Mouse (Mus musculus): ENCODE measurements at regions not wholly inside any gene's neighbourhood (a gene's known extent, or its start where the extent isn't known, plus 50 kb on each side); places are given as distances from the start of the nearest gene placed in this dataset.

GRCm38 (mm10) chr12:6211266-6211665 is 835.8 kb upstream of the Klhl29 start:
- DNase-seq (ENCODE audit: low spot score in 2 of 2), result no peak

- no peak for DNase-seq (ENCODE audit: low spot score in 2 of 2)
Observed at GRCm38 (mm10) chr12:6189232-6189631, 813.8 kb upstream of the Klhl29 start.

- DNase-seq (ENCODE audit: low spot score in 2 of 2), result no peak
Observed at GRCm38 (mm10) chr12:6168795-6169194, 793.3 kb upstream of the Klhl29 start.

GRCm38 (mm10) chr12:6154287-6154686 is 778.8 kb upstream of the Klhl29 start:
- DNase-seq (ENCODE audit: low spot score in 2 of 2), result no peak

GRCm38 (mm10) chr12:6151476-6151875 is 776.0 kb upstream of the Klhl29 start:
- DNase-seq (ENCODE audit: low spot score in 2 of 2), result no peak

- DNase-seq (ENCODE audit: low spot score in 2 of 2), result no peak
Observed at GRCm38 (mm10) chr12:6132451-6132850, 757.0 kb upstream of the Klhl29 start.

- no peak for DNase-seq (ENCODE audit: low spot score in 2 of 2)
Observed at GRCm38 (mm10) chr12:6119557-6119956, 744.1 kb upstream of the Klhl29 start.

- DNase-seq (ENCODE audit: low spot score in 2 of 2), result no peak
Observed at GRCm38 (mm10) chr12:6115254-6115653, 739.8 kb upstream of the Klhl29 start.

- no peak for DNase-seq (ENCODE audit: low spot score in 2 of 2)
Observed at GRCm38 (mm10) chr12:6097295-6097694, 721.8 kb upstream of the Klhl29 start.

- DNase-seq (ENCODE audit: low spot score in 2 of 2), result no peak
Observed at GRCm38 (mm10) chr12:6087627-6088350, 712.3 kb upstream of the Klhl29 start.

GRCm38 (mm10) chr12:6087071-6087470 is 711.6 kb upstream of the Klhl29 start:
- DNase-seq (ENCODE audit: low spot score in 2 of 2), result no peak

GRCm38 (mm10) chr12:6046866-6047689 is 671.6 kb upstream of the Klhl29 start:
- DNase-seq (ENCODE audit: low spot score in 2 of 2), result no peak

GRCm38 (mm10) chr12:6046110-6046509 is 670.6 kb upstream of the Klhl29 start:
- DNase-seq (ENCODE audit: low spot score in 2 of 2), result no peak

- no peak for DNase-seq (ENCODE audit: low spot score in 2 of 2)
Observed at GRCm38 (mm10) chr12:6042326-6042725, 666.8 kb upstream of the Klhl29 start.

GRCm38 (mm10) chr12:6024111-6024510 is 648.6 kb upstream of the Klhl29 start:
- DNase-seq (ENCODE audit: low spot score in 2 of 2), result no peak

GRCm38 (mm10) chr12:6022490-6022889 is 647.0 kb upstream of the Klhl29 start:
- DNase-seq (ENCODE audit: low spot score in 2 of 2), result peak in 1 of 2 experiments; percentile 24

GRCm38 (mm10) chr12:6000961-6001360 is 625.5 kb upstream of the Klhl29 start:
- no peak for DNase-seq (ENCODE audit: low spot score in 2 of 2)

- DNase-seq (ENCODE audit: low spot score in 2 of 2), result no peak
Observed at GRCm38 (mm10) chr12:5997366-5997765, 621.9 kb upstream of the Klhl29 start.

GRCm38 (mm10) chr12:5996672-5997071 is 621.2 kb upstream of the Klhl29 start:
- no peak for DNase-seq (ENCODE audit: low spot score in 2 of 2)

GRCm38 (mm10) chr12:5983937-5984610 is 608.6 kb upstream of the Klhl29 start:
- DNase-seq (ENCODE audit: low spot score in 2 of 2), result no peak

- DNase-seq (ENCODE audit: low spot score in 2 of 2), result no peak
Observed at GRCm38 (mm10) chr12:5982096-5982495, 606.6 kb upstream of the Klhl29 start.

- DNase-seq (ENCODE audit: low spot score in 2 of 2), result no peak
Observed at GRCm38 (mm10) chr12:5975926-5976325, 600.4 kb upstream of the Klhl29 start.
